12 mouse cellular contexts compared by ENCODE assay signal in genomic region chr3:126737128-126737527, GRCm38 (mm10).
A peak's percentile ranks its signal among the peaks of the same experiment; 100 is the strongest.
DNase-seq lines count a peak whose midpoint lies in the region; ATAC-seq and TF ChIP-seq lines count a peak whose summit lies in the region.
"Had no signal": no experiment of that assay in that cellular context is flagged by ENCODE, and none has a peak within 500 bp of the region (broad histone marks: within the 10 kb centered on the region; RNA-seq: fewer than 3 reads in every experiment).

No protein-coding gene starts in this region.

- H3K27me3 ChIP-seq in midbrain, postnatal 0 days (ENCODE audit: insufficient read depth, low read length): no peaks in the 10 kb centered on the region
- no peaks in the 10 kb centered on the region for H3K27me3 ChIP-seq in midbrain, embryonic 16.5 days (ENCODE audit: control insufficient read depth, insufficient read depth, low read depth, low read length)
- H3K27me3 ChIP-seq in heart, postnatal 0 days (ENCODE audit: control insufficient read depth, insufficient read depth, low read length): no peaks in the 10 kb centered on the region
- no peaks in the 10 kb centered on the region for H3K27me3 ChIP-seq in forebrain, embryonic 16.5 days (replicated peaks; ENCODE audit: control insufficient read depth, insufficient read depth, low read length)
- H3K27me3 ChIP-seq: megakaryocyte, embryonic 14.5 days; neural tube, embryonic 12.5 days had no signal

- no peak for TF ChIP-seq CTCF in midbrain, postnatal 0 days (IDR thresholded peaks at IDR 0.05)
- TF ChIP-seq CTCF in heart, postnatal 0 days (IDR thresholded peaks at IDR 0.05; ENCODE audit: low read depth): no peak

- no peak overlapping the region for H3K4me3 ChIP-seq in midbrain, postnatal 0 days (ENCODE audit: low read depth, low read length)
- no peak overlapping the region for H3K4me3 ChIP-seq in midbrain, embryonic 16.5 days (ENCODE audit: low read depth, low read length)
- no peak overlapping the region for H3K4me3 ChIP-seq in heart, postnatal 0 days (ENCODE audit: low read depth, low read length)
- no peak overlapping the region for H3K4me3 ChIP-seq in forebrain, embryonic 16.5 days (replicated peaks; ENCODE audit: low read length)
- H3K4me3 ChIP-seq: megakaryocyte, embryonic 14.5 days; neural tube, embryonic 12.5 days had no signal

- peak; percentile 71; the same call in 1 of the 2 replicates for TF ChIP-seq EP300 in heart, postnatal 0 days (IDR thresholded peaks at IDR 0.05; ENCODE audit: low read depth)

- DNase-seq in gastrocnemius, adult 18-20 months (ENCODE audit: low spot score): peak; percentile 85
- no peak for DNase-seq in gastrocnemius, postnatal 4 days (ENCODE audit: low spot score in 2 of 2)
- DNase-seq in midbrain, postnatal 0 days (ENCODE audit: low spot score): peak; percentile 58
- DNase-seq in heart, postnatal 0 days (ENCODE audit: low spot score): peak; percentile 76
- no peak for DNase-seq in layer of hippocampus, adult 9-11 months
- no peak for DNase-seq in embryo, embryonic 10.5 days (ENCODE audit: low spot score)
- DNase-seq: adrenal gland, postnatal 10 days; right cerebral cortex, adult 18-20 months had no signal

- H3K9me3 ChIP-seq in midbrain, postnatal 0 days (ENCODE audit: low read length): no peaks in the 10 kb centered on the region
- no peaks in the 10 kb centered on the region for H3K9me3 ChIP-seq in midbrain, embryonic 16.5 days (replicated peaks; ENCODE audit: control insufficient read depth, low read length, poor library complexity, severe bottlenecking)
- H3K9me3 ChIP-seq in heart, postnatal 0 days (replicated peaks; ENCODE audit: control insufficient read depth, low read length): no peaks in the 10 kb centered on the region
- no peaks in the 10 kb centered on the region for H3K9me3 ChIP-seq in forebrain, embryonic 16.5 days (ENCODE audit: control insufficient read depth, low read length)
- H3K9me3 ChIP-seq: megakaryocyte, embryonic 14.5 days; neural tube, embryonic 12.5 days had no signal

- H3K4me1 ChIP-seq in midbrain, postnatal 0 days (ENCODE audit: insufficient read depth, low read length): no peaks in the 10 kb centered on the region
- no peaks in the 10 kb centered on the region for H3K4me1 ChIP-seq in midbrain, embryonic 16.5 days (ENCODE audit: control insufficient read depth, insufficient read depth, low read length)
- H3K4me1 ChIP-seq in heart, postnatal 0 days (ENCODE audit: control insufficient read depth, insufficient read depth): peaks cover 26% of the 10 kb centered on the region
- H3K4me1 ChIP-seq in forebrain, embryonic 16.5 days (replicated peaks; ENCODE audit: control insufficient read depth, insufficient read depth, low read length): no peaks in the 10 kb centered on the region
- H3K4me1 ChIP-seq: megakaryocyte, embryonic 14.5 days; neural tube, embryonic 12.5 days had no signal

- H3K36me3 ChIP-seq in midbrain, postnatal 0 days (ENCODE audit: insufficient read depth, low read length): no peaks in the 10 kb centered on the region
- no peaks in the 10 kb centered on the region for H3K36me3 ChIP-seq in midbrain, embryonic 16.5 days (ENCODE audit: control insufficient read depth, insufficient read depth, low read length)
- no peaks in the 10 kb centered on the region for H3K36me3 ChIP-seq in heart, postnatal 0 days (replicated peaks; ENCODE audit: control insufficient read depth, insufficient read depth, low read length)
- H3K36me3 ChIP-seq in forebrain, embryonic 16.5 days (ENCODE audit: control insufficient read depth, insufficient read depth): no peaks in the 10 kb centered on the region
- H3K36me3 ChIP-seq: neural tube, embryonic 12.5 days had no signal

- ATAC-seq in midbrain, postnatal 0 days (ENCODE audit: low FRiP score): no peak; the same call in 1 of the 2 replicates
- ATAC-seq in midbrain, embryonic 16.5 days: no peak
- ATAC-seq in heart, postnatal 0 days (ENCODE audit: insufficient read depth, low read depth): peak; percentile 94
- no peak for ATAC-seq in forebrain, embryonic 16.5 days

- no peak overlapping the region for H3K4me2 ChIP-seq in midbrain, postnatal 0 days (ENCODE audit: low read depth, low read length, poor library complexity, severe bottlenecking)
- no peak overlapping the region for H3K4me2 ChIP-seq in midbrain, embryonic 16.5 days (ENCODE audit: low read length)
- H3K4me2 ChIP-seq in heart, postnatal 0 days (ENCODE audit: low read depth, low read length): peak overlapping the region; percentile 25; the same call in 1 of the 2 replicates
- H3K4me2 ChIP-seq in forebrain, embryonic 16.5 days (ENCODE audit: low read length): no peak overlapping the region
- H3K4me2 ChIP-seq: neural tube, embryonic 12.5 days had no signal

- no peak overlapping the region for H3K27ac ChIP-seq in midbrain, postnatal 0 days (ENCODE audit: low read depth, low read length)
- no peak overlapping the region for H3K27ac ChIP-seq in midbrain, embryonic 16.5 days (ENCODE audit: low read length)
- peak overlapping the region; percentile 77 for H3K27ac ChIP-seq in heart, postnatal 0 days (ENCODE audit: low read depth)
- H3K27ac ChIP-seq in forebrain, embryonic 16.5 days (ENCODE audit: low read length): no peak overlapping the region
- H3K27ac ChIP-seq: neural tube, embryonic 12.5 days had no signal

- no peak overlapping the region for H3K9ac ChIP-seq in midbrain, postnatal 0 days (replicated peaks; ENCODE audit: low read length, poor library complexity, severe bottlenecking)
- H3K9ac ChIP-seq in midbrain, embryonic 16.5 days (ENCODE audit: low read depth, low read length): no peak overlapping the region
- no peak overlapping the region for H3K9ac ChIP-seq in heart, postnatal 0 days (replicated peaks; ENCODE audit: low read depth, low read length)
- H3K9ac ChIP-seq in forebrain, embryonic 16.5 days (replicated peaks; ENCODE audit: low read depth, low read length): no peak overlapping the region
- H3K9ac ChIP-seq: neural tube, embryonic 12.5 days had no signal

- WGBS in midbrain, postnatal 0 days: 97% methylated on average over 2 of the region's 2 CpGs
- 95% methylated on average over 2 of the region's 2 CpGs for WGBS in midbrain, embryonic 16.5 days
- 36% methylated on average over 2 of the region's 2 CpGs for WGBS in heart, postnatal 0 days
- 88% methylated on average over 2 of the region's 2 CpGs for WGBS in forebrain, embryonic 16.5 days

Comparison
In these comparisons a context has a peak if more than half of its experiments do, and no peak if none do; other contexts are left out.
1. DNase-seq: peak in gastrocnemius, adult 18-20 months (single experiment), midbrain, postnatal 0 days (single experiment) and heart, postnatal 0 days (single experiment); none in gastrocnemius, postnatal 4 days (0 of 2), layer of hippocampus, adult 9-11 months (single experiment) and embryo, embryonic 10.5 days (single experiment).